Mouse (Mus musculus): ENCODE results near the gene Npas2. TPM values are rescaled to one million over a fixed set of nuclear protein-coding genes. Genes with fewer than 3 reads are reported as not detected.

The Npas2 gene
- polyA plus RNA-seq (2012; rRNA removed) = 0.08 and 0.11 TPM in 2 replicates
- 0.11 and 0.35 TPM in 2 replicates for polyA plus RNA-seq (2014; fragmentation: Nextera tagmentation; extraction: Ambion mirVana)

DNA sequence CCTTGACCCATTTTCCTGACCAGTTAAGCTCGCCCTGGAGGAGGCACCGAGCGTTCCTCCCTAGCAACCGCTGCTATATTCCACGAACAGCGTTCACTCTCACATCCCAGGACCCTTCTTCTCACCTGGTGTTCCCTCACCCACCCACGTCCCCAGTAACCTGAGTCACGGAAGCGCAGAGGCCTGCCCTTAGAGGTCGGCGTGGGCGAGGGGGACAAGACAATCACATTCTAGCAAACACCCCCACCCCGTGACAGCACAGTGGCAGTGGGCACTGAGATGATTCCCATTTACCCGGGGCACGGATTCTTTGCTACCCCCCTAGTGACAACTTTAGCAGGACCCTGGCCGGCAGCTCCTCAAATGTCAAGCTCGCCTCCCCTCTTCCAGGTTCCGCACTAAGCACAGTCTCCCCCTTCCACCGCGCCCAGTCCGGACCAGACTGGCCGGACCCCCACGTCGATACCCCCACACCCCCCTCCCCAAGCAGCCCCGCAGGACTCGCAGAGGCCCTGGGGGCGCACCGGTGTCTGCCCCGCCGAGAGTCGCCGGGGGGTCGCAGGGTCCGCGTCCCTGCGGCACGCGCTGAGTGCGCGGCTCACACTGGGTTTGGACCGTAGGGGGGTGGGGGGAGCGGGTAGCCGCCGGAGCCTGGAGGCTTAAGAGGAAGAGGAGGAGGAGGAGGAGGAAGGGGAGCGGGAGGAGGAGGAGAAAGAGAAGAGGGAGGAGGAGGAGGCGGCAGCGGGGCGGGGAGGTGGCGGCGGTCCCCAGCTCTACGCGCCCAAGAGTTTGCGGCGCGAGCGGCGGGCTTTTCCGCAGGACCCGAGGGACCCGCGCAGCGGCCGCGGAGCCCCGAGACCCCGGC, at the start of gene Npas2:
Gene Npas2 (plus strand): TSS at position 735 of the 865 bp plus-strand sequence.
- peak within 1 kb of the TSS; percentile 47 to 54 for H3K4me3 ChIP-seq (ENCODE audit: insufficient read depth in 1 of 2, low read depth in 2 of 2, low read length in 2 of 2)
- no peak within 1 kb of the TSS for H3K9ac ChIP-seq (replicated peaks)
- peak within 1 kb of the TSS; percentile 64 for H3K4me2 ChIP-seq (ENCODE audit: low read depth)
- peaks cover 38% of the 10 kb centered on the region for H3K27me3 ChIP-seq (ENCODE audit: control insufficient read depth, insufficient read depth, low read length)
- no peaks in the 10 kb centered on the region for H3K9me3 ChIP-seq (ENCODE audit: control insufficient read depth, low read length)
- ATAC-seq (ENCODE audit: insufficient read depth) (no peak), DNase-seq (ENCODE audit: low read depth in 3 of 3, low spot score in 3 of 3) (no peak)
- TF ChIP-seq CTCF (IDR thresholded peaks at IDR 0.05; ENCODE audit: low read depth) (no peak), EP300 (IDR thresholded peaks at IDR 0.05; ENCODE audit: low read depth) (no peak)
- H3K36me3 ChIP-seq (replicated peaks; ENCODE audit: control insufficient read depth, insufficient read depth, low read depth) = no peaks in the 10 kb centered on the region
- H3K27ac ChIP-seq = no peak within 1 kb of the TSS
- H3K4me1 ChIP-seq (replicated peaks; ENCODE audit: control insufficient read depth in 2 of 2, insufficient read depth in 2 of 2, low read length in 1 of 2) = no peaks in the 10 kb centered on the region
- WGBS (ENCODE audit: insufficient replicate concordance) = under 1% methylated on average over 64 of the region's 66 CpGs

DNA sequence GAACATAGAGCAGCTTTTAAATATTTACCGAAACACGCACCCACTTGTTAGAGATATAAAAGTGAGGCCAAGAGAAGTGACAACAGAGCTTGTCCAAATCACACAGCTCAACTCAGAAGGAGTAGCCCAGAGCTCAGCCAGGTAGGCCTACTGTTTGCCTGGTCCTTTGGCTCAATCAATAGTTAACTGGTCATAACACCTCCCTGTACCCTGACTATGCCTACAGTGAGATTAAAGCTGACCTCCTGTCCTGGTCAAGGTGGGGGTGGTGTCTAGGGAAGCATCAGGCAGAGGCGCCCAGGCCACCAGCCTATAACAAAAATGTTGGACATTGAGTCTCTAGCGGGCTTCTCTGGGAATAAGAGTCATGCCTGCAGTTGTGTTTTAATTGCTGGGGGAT, 36.8 kb upstream of the Npas2 start:
- WGBS (ENCODE audit: insufficient replicate concordance) = 57% methylated on average over 4 of the region's 4 CpGs
- H3K27ac ChIP-seq = no peak overlapping the region
- ATAC-seq (ENCODE audit: insufficient read depth) = peak; percentile 41; the same call in 1 of the 2 replicates
- no peaks in the 10 kb centered on the region for H3K36me3 ChIP-seq (replicated peaks; ENCODE audit: control insufficient read depth, insufficient read depth, low read depth)
- peaks cover 0 to 4% of the 10 kb centered on the region in 2 experiments; a peak in 1 of 4 replicates for H3K4me1 ChIP-seq (replicated peaks; ENCODE audit: control insufficient read depth in 2 of 2, insufficient read depth in 2 of 2, low read length in 1 of 2)
- H3K9ac ChIP-seq (replicated peaks) = no peak overlapping the region
- no peak overlapping the region for H3K4me2 ChIP-seq (ENCODE audit: low read depth)
- TF ChIP-seq CTCF (IDR thresholded peaks at IDR 0.05; ENCODE audit: low read depth) = no peak
- H3K27me3 ChIP-seq (ENCODE audit: control insufficient read depth, insufficient read depth, low read length) = no peaks in the 10 kb centered on the region
- H3K9me3 ChIP-seq (ENCODE audit: control insufficient read depth, low read length) = no peaks in the 10 kb centered on the region
- no peak overlapping the region for H3K4me3 ChIP-seq (ENCODE audit: insufficient read depth in 1 of 2, low read depth in 2 of 2, low read length in 2 of 2)
- peak in 1 of 3 experiments; percentile 9 for DNase-seq (ENCODE audit: low read depth in 3 of 3, low spot score in 3 of 3)

- H3K4me2 ChIP-seq (ENCODE audit: low read depth) = no peak overlapping the region
- H3K4me3 ChIP-seq (ENCODE audit: insufficient read depth in 1 of 2, low read depth in 2 of 2, low read length in 2 of 2) = no peak overlapping the region
- no peak for ATAC-seq (ENCODE audit: insufficient read depth)
- peaks cover 0 to 4% of the 10 kb centered on the region in 2 experiments; a peak in 1 of 4 replicates for H3K4me1 ChIP-seq (replicated peaks; ENCODE audit: control insufficient read depth in 2 of 2, insufficient read depth in 2 of 2, low read length in 1 of 2)
- no peaks in the 10 kb centered on the region for H3K9me3 ChIP-seq (ENCODE audit: control insufficient read depth, low read length)
- WGBS (ENCODE audit: insufficient replicate concordance) = 42% methylated on average over 4 of the region's 4 CpGs
- H3K9ac ChIP-seq (replicated peaks) = no peak overlapping the region
- H3K27ac ChIP-seq = no peak overlapping the region
- no peak for DNase-seq (ENCODE audit: low read depth in 3 of 3, low spot score in 3 of 3)
- no peaks in the 10 kb centered on the region for H3K27me3 ChIP-seq (ENCODE audit: control insufficient read depth, insufficient read depth, low read length)
- H3K36me3 ChIP-seq (replicated peaks; ENCODE audit: control insufficient read depth, insufficient read depth, low read depth) = no peaks in the 10 kb centered on the region
- TF ChIP-seq CTCF (IDR thresholded peaks at IDR 0.05; ENCODE audit: low read depth) (no peak), EP300 (IDR thresholded peaks at IDR 0.05; ENCODE audit: low read depth) (no peak)
Measured at GRCm38 (mm10) chr1:39160167-39160566, 33.4 kb upstream of the Npas2 start.

- Histone ChIP-seq H3K36me3 (replicated peaks; ENCODE audit: control insufficient read depth, insufficient read depth, low read depth) (no peaks in the 10 kb centered on the region), H3K4me1 (replicated peaks; ENCODE audit: control insufficient read depth in 2 of 2, insufficient read depth in 2 of 2, low read length in 1 of 2) (no peaks in the 10 kb centered on the region), H3K9ac (replicated peaks) (no peak overlapping the region), H3K9me3 (ENCODE audit: control insufficient read depth, low read length) (no peaks in the 10 kb centered on the region), H3K4me3 (ENCODE audit: insufficient read depth in 1 of 2, low read depth in 2 of 2, low read length in 2 of 2) (no peak overlapping the region), H3K27ac (no peak overlapping the region), H3K4me2 (ENCODE audit: low read depth) (no peak overlapping the region), H3K27me3 (ENCODE audit: control insufficient read depth, insufficient read depth, low read length) (no peaks in the 10 kb centered on the region)
- DNase-seq (ENCODE audit: low read depth in 3 of 3, low spot score in 3 of 3) (no peak), ATAC-seq (ENCODE audit: insufficient read depth) (no peak)
- TF ChIP-seq CTCF (IDR thresholded peaks at IDR 0.05; ENCODE audit: low read depth) (no peak), EP300 (IDR thresholded peaks at IDR 0.05; ENCODE audit: low read depth) (no peak)
- 32% methylated on average over 1 of the region's 1 CpGs for WGBS (ENCODE audit: insufficient replicate concordance)
Measured at GRCm38 (mm10) chr1:39163077-39163476, 30.5 kb upstream of the Npas2 start.

DNA sequence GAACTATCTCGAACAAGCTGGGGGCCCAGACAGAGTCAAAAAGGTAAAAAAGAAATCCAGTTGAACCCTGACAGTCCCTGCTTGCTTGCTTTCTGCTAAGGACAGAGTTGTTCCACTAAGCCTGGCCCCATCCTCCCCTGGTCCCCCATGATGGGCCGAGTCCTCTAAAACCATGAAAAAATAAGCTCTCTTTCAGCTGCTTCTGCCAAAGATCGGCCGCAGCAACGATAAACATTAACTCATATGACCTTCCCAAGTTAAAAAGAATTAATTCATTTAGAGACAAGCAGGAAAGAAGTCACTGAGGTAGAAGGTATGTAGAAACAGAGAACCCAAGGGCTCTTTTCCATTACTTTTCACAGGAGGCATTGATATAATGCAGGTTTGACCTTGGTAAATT, 16.8 kb upstream of the Npas2 start:
- no peak overlapping the region for H3K4me3 ChIP-seq (ENCODE audit: insufficient read depth in 1 of 2, low read depth in 2 of 2, low read length in 2 of 2)
- H3K27me3 ChIP-seq (ENCODE audit: control insufficient read depth, insufficient read depth, low read length) = no peaks in the 10 kb centered on the region
- no peaks in the 10 kb centered on the region for H3K36me3 ChIP-seq (replicated peaks; ENCODE audit: control insufficient read depth, insufficient read depth, low read depth)
- WGBS (ENCODE audit: insufficient replicate concordance) = 59% methylated on average over 5 of the region's 5 CpGs
- no peaks in the 10 kb centered on the region for H3K4me1 ChIP-seq (replicated peaks; ENCODE audit: control insufficient read depth in 2 of 2, insufficient read depth in 2 of 2, low read length in 1 of 2)
- H3K9ac ChIP-seq (replicated peaks) = no peak overlapping the region
- no peak for TF ChIP-seq CTCF (IDR thresholded peaks at IDR 0.05; ENCODE audit: low read depth)
- no peak for TF ChIP-seq EP300 (IDR thresholded peaks at IDR 0.05; ENCODE audit: low read depth)
- DNase-seq (ENCODE audit: low read depth in 3 of 3, low spot score in 3 of 3) (no peak), ATAC-seq (ENCODE audit: insufficient read depth) (no peak)
- no peak overlapping the region for H3K27ac ChIP-seq
- no peak overlapping the region for H3K4me2 ChIP-seq (ENCODE audit: low read depth)
- no peaks in the 10 kb centered on the region for H3K9me3 ChIP-seq (ENCODE audit: control insufficient read depth, low read length)
